Comparison of ENCODE assay signal across 11 mouse cellular contexts in the genomic region with DNA sequence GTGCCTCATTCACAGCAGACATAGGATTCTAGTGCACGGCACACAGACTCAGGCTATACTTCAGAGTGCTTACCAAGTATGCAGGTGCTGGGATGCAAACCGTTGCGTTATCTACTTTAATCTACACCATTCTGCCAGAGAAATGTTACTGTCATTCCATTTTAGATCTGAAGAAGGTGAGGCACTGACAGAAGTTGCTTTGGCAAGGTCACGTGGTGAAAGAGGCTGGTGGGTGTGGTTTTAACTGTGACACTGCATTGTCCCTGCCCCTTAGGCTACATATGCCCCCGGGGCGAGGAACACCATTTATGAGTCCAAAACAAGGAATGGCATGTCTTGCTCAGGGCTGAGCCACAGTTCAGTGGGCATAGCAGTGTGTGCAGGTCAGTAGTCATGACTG. TPM values are rescaled to one million over a fixed set of nuclear protein-coding genes. Genes with fewer than 3 reads are reported as not detected.
DNase-seq lines count a peak whose midpoint lies in the region; ATAC-seq and TF ChIP-seq lines count a peak whose summit lies in the region.
"Had no signal": no experiment of that assay in that cellular context is flagged by ENCODE, and none has a peak within 500 bp of the region (broad histone marks: within the 10 kb centered on the region; RNA-seq: fewer than 3 reads in every experiment).

No protein-coding gene starts in this region.

- no peak for DNase-seq in heart, adult 8-10 months (ENCODE audit: low spot score)
- peak; percentile 40 for DNase-seq in thymus, postnatal 25 days
- no peak for DNase-seq in right cerebral cortex, adult 18-20 months
- DNase-seq in c-Kit-positive CD71-positive TER-119-positive erythroid progenitor cells, embryonic 14.5 days (ENCODE audit: low spot score): no peak

- H3K4me3 ChIP-seq in heart, embryonic 16.5 days (ENCODE audit: low read length): no peak overlapping the region
- H3K4me3 ChIP-seq in megakaryocyte, embryonic 14.5 days (replicated peaks): peak overlapping the region; percentile 68
- H3K4me3 ChIP-seq in intestine, postnatal 0 days (ENCODE audit: low read depth, low read length): no peak overlapping the region
- H3K4me3 ChIP-seq: hindbrain, embryonic 10.5 days; liver, embryonic 12.5 days had no signal

- no peaks in the 10 kb centered on the region for H3K36me3 ChIP-seq in heart, embryonic 16.5 days (ENCODE audit: control insufficient read depth, insufficient read depth)
- peaks cover 83% of the 10 kb centered on the region for H3K36me3 ChIP-seq in megakaryocyte, embryonic 14.5 days (replicated peaks; ENCODE audit: low read length)
- H3K36me3 ChIP-seq in intestine, postnatal 0 days (ENCODE audit: control insufficient read depth, insufficient read depth): peaks cover 3% of the 10 kb centered on the region; the same call in 1 of the 2 replicates
- H3K36me3 ChIP-seq: hindbrain, embryonic 10.5 days; liver, embryonic 12.5 days had no signal

- TF ChIP-seq CTCF in intestine, postnatal 0 days (IDR thresholded peaks at IDR 0.05; ENCODE audit: low read depth): no peak

- H3K9ac ChIP-seq in heart, embryonic 16.5 days (ENCODE audit: low read length): no peak overlapping the region
- no peak overlapping the region for H3K9ac ChIP-seq in intestine, postnatal 0 days (ENCODE audit: low read depth, low read length)
- H3K9ac ChIP-seq: liver, embryonic 12.5 days had no signal

- no peak overlapping the region for H3K4me2 ChIP-seq in heart, embryonic 16.5 days (ENCODE audit: low read depth, low read length)
- no peak overlapping the region for H3K4me2 ChIP-seq in intestine, postnatal 0 days (replicated peaks; ENCODE audit: low read depth)
- H3K4me2 ChIP-seq: liver, embryonic 12.5 days had no signal

- no peaks in the 10 kb centered on the region for H3K27me3 ChIP-seq in heart, embryonic 16.5 days (ENCODE audit: control insufficient read depth, insufficient read depth, low read length)
- H3K27me3 ChIP-seq in megakaryocyte, embryonic 14.5 days (replicated peaks): no peaks in the 10 kb centered on the region
- no peaks in the 10 kb centered on the region for H3K27me3 ChIP-seq in intestine, postnatal 0 days (replicated peaks; ENCODE audit: control insufficient read depth, insufficient read depth, low read length)

- ATAC-seq in heart, embryonic 16.5 days (replicated peaks; ENCODE audit: extremely low read depth, insufficient read depth, low FRiP score): no peak
- ATAC-seq in megakaryocyte, adult 5-6 weeks (ENCODE audit: poor library complexity, severe bottlenecking): no peak
- no peak for ATAC-seq in intestine, postnatal 0 days
- ATAC-seq: CD4-positive, CD25-positive, alpha-beta regulatory T cell, adult 4 months; liver, embryonic 12.5 days had no signal

- H3K9me3 ChIP-seq in heart, embryonic 16.5 days (replicated peaks; ENCODE audit: control insufficient read depth, low read length): no peaks in the 10 kb centered on the region
- H3K9me3 ChIP-seq in megakaryocyte, embryonic 14.5 days: no peaks in the 10 kb centered on the region
- no peaks in the 10 kb centered on the region for H3K9me3 ChIP-seq in intestine, postnatal 0 days (ENCODE audit: control insufficient read depth)
- H3K9me3 ChIP-seq: hindbrain, embryonic 10.5 days; liver, embryonic 12.5 days had no signal

- H3K27ac ChIP-seq in heart, embryonic 16.5 days (ENCODE audit: low read length): peak overlapping the region; percentile 80
- H3K27ac ChIP-seq in intestine, postnatal 0 days (ENCODE audit: low read depth, low read length): peak overlapping the region; percentile 54; the same call in 1 of the 2 replicates
- H3K27ac ChIP-seq: liver, embryonic 12.5 days had no signal

- H3K4me1 ChIP-seq in heart, embryonic 16.5 days (ENCODE audit: control insufficient read depth, insufficient read depth, low read length): peaks cover 72% of the 10 kb centered on the region
- H3K4me1 ChIP-seq in megakaryocyte, embryonic 14.5 days: peaks cover 94% of the 10 kb centered on the region
- H3K4me1 ChIP-seq in intestine, postnatal 0 days (replicated peaks; ENCODE audit: control insufficient read depth, insufficient read depth, low read length): peaks cover 13% of the 10 kb centered on the region; the same call in 1 of the 2 replicates

- 84% methylated on average over 6 of the region's 6 CpGs for WGBS in heart, embryonic 16.5 days
- 81% methylated on average over 6 of the region's 6 CpGs for WGBS in intestine, postnatal 0 days

RNA-seq across cellular contexts. Expression of gene Gsn, which starts 16.7 kb away (rescaled TPM):
- 348 and 376 TPM in 2 replicates for polyA plus RNA-seq in heart, embryonic 16.5 days (2015; fragmentation: Nextera tagmentation; extraction: Ambion mirVana)
- total RNA-seq in heart, adult 8-10 months (2022): 100 to 1,000 TPM; 584 to 827 (median 671) TPM
- 240 and 422 TPM in 2 replicates for polyA plus RNA-seq in megakaryocyte, embryonic 14.5 days (2012; ENCODE audit: insufficient read depth, low replicate concordance)
- 54.1 and 69.6 TPM in 2 replicates for total RNA-seq in megakaryocyte, adult 5-6 weeks (2015)
- 90.9 and 98.1 TPM in 2 replicates for total RNA-seq in megakaryocyte, adult 5-6 weeks (2017)
- polyA plus RNA-seq in intestine, postnatal 0 days (2015; fragmentation: Nextera tagmentation; extraction: Ambion mirVana): 129 and 138 TPM in 2 replicates
